Mouse (Mus musculus) G1E-ER4 (cell line): ENCODE measurements around the gene Gm28551. TPM values are rescaled to one million over a fixed set of nuclear protein-coding genes. Genes with fewer than 3 reads are reported as not detected.

Experiments
- GATA1 ChIP-seq: IDR thresholded peaks from one replicate; pipeline ENCODE4 v1.8.0; 2012; ENCODE audit warnings: low read length, inconsistent platforms
- polyA plus RNA-seq: library from polyadenylated mRNA; stranded (reverse); fragments of >175 nt; gene quantifications from 2 replicates; pipeline ENCODE4 v1.2.3, GENCODE M21; 2012

The Gm28551 gene
- polyA plus RNA-seq, 1 experiment, result 0.02 TPM

GRCm38 (mm10) chr1:53296581-53297383, 55.7 kb downstream of the Gm28551 start, which contains the start of the genes Pms1, Ormdl1 and Gm28778:
TSS of gene Pms1 (minus strand) at chr1:53297018.
TSS of gene Ormdl1 (plus strand) at chr1:53297095.
TSS of gene Gm28778 (plus strand) at chr1:53297111.
- TF ChIP-seq GATA1, result no peak

- TF ChIP-seq GATA1, result no peak
Observed at GRCm38 (mm10) chr1:53291197-53291596, 61.3 kb downstream of the Gm28551 start.

Other genes with a start within 250 kb of the Gm28551 start
- gene 1700019A02Rik, start 165.0 kb downstream of the Gm28551 start, polyA plus RNA-seq, result not detected in 2 replicates
- gene Pms1, start 55.6 kb downstream of the Gm28551 start, polyA plus RNA-seq, result 2.8 and 3.2 TPM in 2 replicates
- 1.3 and 2.3 TPM in 2 replicates for gene Ormdl1, start 55.6 kb downstream of the Gm28551 start, polyA plus RNA-seq
- gene Gm28778, start 55.6 kb downstream of the Gm28551 start, polyA plus RNA-seq, result not detected in 2 replicates
- 0.95 and 1.7 TPM in 2 replicates for gene Osgepl1, start 39.0 kb downstream of the Gm28551 start, polyA plus RNA-seq
- 21.6 and 50.8 TPM in 2 replicates for gene Asdurf, start within 50 bp of the Gm28551 start, polyA plus RNA-seq
- gene Asnsd1, start 85 bp upstream of the Gm28551 start, polyA plus RNA-seq, result 56.3 and 85.0 TPM in 2 replicates